Mouse (Mus musculus) liver, adult 2 months (tissue): ENCODE data around the gene Gga2.

Experiments used
- CTCF ChIP-seq: fragments of 200-500 bp; IDR thresholded peaks from 2 replicates; pipeline ENCODE4 v1.5.1; 2011; ENCODE audit warnings: low read depth, low read length, control low read depth
- POLR2A ChIP-seq: fragments of 200-500 bp; IDR thresholded peaks from 2 replicates; pipeline ENCODE4 v1.6.1; 2011; ENCODE audit warnings: low read length, control low read depth; ENCODE audit not compliant: insufficient read depth; ENCODE audit errors: extremely low read depth

- no peak for TF ChIP-seq POLR2A
- TF ChIP-seq CTCF = no peak
Observed at GRCm38 (mm10) chr7:122066102-122066944, 45.3 kb upstream of the Gga2 start.
